14 mouse cellular contexts compared by ENCODE assay signal in the genomic region with DNA sequence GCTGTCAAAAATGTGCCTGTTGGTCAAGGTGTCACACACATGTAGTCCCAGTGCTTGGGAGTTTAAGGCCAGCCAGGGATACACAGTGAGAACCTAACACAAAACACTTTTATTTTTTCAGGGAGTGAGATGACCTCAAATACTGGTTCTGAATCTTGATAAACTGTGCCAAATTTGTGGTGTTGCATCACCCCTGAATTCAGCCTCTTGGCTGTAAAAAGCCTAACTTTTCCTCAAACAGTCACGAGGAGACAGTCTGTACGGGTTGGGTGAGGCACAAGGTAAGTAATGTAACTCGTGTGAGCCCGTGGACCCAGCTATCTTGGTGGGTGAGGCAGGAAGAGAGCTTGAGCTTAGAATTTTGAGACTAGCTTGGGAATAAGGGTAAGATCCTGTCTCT.
"Had no signal": no experiment of that assay in that cellular context is flagged by ENCODE, and none has a peak within 500 bp of the region (broad histone marks: within the 10 kb centered on the region; RNA-seq: fewer than 3 reads in every experiment).

No protein-coding gene starts in this region.

- ATAC-seq: liver, postnatal 0 days had no signal

- H3K4me3 ChIP-seq: layer of hippocampus, adult 2 months; limb, embryonic 10.5 days; liver, embryonic 13.5 days; lung, embryonic 15.5 days; midbrain, embryonic 10.5 days; myocyte; neural tube, embryonic 15.5 days had no signal

- DNase-seq: kidney, postnatal 10 days; kidney, postnatal 4 days; liver, embryonic 13.5 days; liver, postnatal 0 days; midbrain, embryonic 14.5 days; right cerebral cortex, adult 18-20 months; right cerebral cortex, postnatal 25 days; thymus, postnatal 36 days had no signal

- H3K27ac ChIP-seq: layer of hippocampus, adult 2 months; limb, embryonic 10.5 days; liver, embryonic 13.5 days; lung, embryonic 15.5 days; midbrain, embryonic 10.5 days; neural tube, embryonic 15.5 days had no signal
